19 mouse cellular contexts compared by ENCODE assay signal in genomic region chr11:104622040-104622962, GRCm38 (mm10). TPM values are rescaled to one million over a fixed set of nuclear protein-coding genes. Genes with fewer than 3 reads are reported as not detected.
A peak's percentile ranks its signal among the peaks of the same experiment; 100 is the strongest.
DNase-seq lines count a peak whose midpoint lies in the region; ATAC-seq and TF ChIP-seq lines count a peak whose summit lies in the region.
"Had no signal": no experiment of that assay in that cellular context is flagged by ENCODE, and none has a peak within 500 bp of the region (broad histone marks: within the 10 kb centered on the region; RNA-seq: fewer than 3 reads in every experiment).

No protein-coding gene starts in this region.

- H3K27me3 ChIP-seq in kidney, embryonic 14.5 days (ENCODE audit: control insufficient read depth, insufficient read depth, low read length) = no peaks in the 10 kb centered on the region; the same call in 1 of the 2 replicates
- H3K27me3 ChIP-seq in MEL (ENCODE audit: control insufficient read depth in 1 of 2, insufficient read depth in 2 of 2, low read length in 2 of 2) = no peaks in the 10 kb centered on the region
- no peaks in the 10 kb centered on the region for H3K27me3 ChIP-seq in liver, embryonic 11.5 days (replicated peaks; ENCODE audit: control insufficient read depth, insufficient read depth, low read length)
- H3K27me3 ChIP-seq in forebrain, postnatal 0 days (ENCODE audit: insufficient read depth, low read length) = no peaks in the 10 kb centered on the region
- H3K27me3 ChIP-seq: embryonic facial prominence, embryonic 13.5 days; forebrain, embryonic 12.5 days; midbrain, embryonic 12.5 days; neural tube, embryonic 13.5 days had no signal

- WGBS in kidney, embryonic 14.5 days = 47% methylated on average over 10 of the region's 12 CpGs
- 27% methylated on average over 12 of the region's 12 CpGs for WGBS in liver, embryonic 11.5 days
- WGBS in forebrain, postnatal 0 days = 47% methylated on average over 12 of the region's 12 CpGs

- no peak overlapping the region for H3K4me2 ChIP-seq in kidney, embryonic 14.5 days (replicated peaks; ENCODE audit: low read depth, low read length)
- H3K4me2 ChIP-seq in liver, embryonic 11.5 days = peak overlapping the region; percentile 28
- H3K4me2 ChIP-seq in forebrain, postnatal 0 days (ENCODE audit: low read depth) = no peak overlapping the region
- H3K4me2 ChIP-seq: embryonic facial prominence, embryonic 13.5 days; forebrain, embryonic 12.5 days; hindbrain, embryonic 12.5 days; lung, embryonic 14.5 days; midbrain, embryonic 12.5 days; neural tube, embryonic 13.5 days had no signal

- TF ChIP-seq POLR2A in MEL (IDR thresholded peaks at IDR 0.05; ENCODE audit: control insufficient read depth in 1 of 2, insufficient read depth in 1 of 2, low read depth in 1 of 2, low read length in 2 of 2, poor library complexity in 1 of 2) = no peak

- no peaks in the 10 kb centered on the region for H3K9me3 ChIP-seq in kidney, embryonic 14.5 days (ENCODE audit: control insufficient read depth, low read length)
- H3K9me3 ChIP-seq in MEL (replicated peaks; ENCODE audit: insufficient read depth, low read length) = no peaks in the 10 kb centered on the region
- no peaks in the 10 kb centered on the region for H3K9me3 ChIP-seq in liver, embryonic 11.5 days (ENCODE audit: control insufficient read depth, low read length)
- no peaks in the 10 kb centered on the region for H3K9me3 ChIP-seq in forebrain, postnatal 0 days (ENCODE audit: low read length)
- H3K9me3 ChIP-seq: embryonic facial prominence, embryonic 13.5 days; forebrain, embryonic 12.5 days; hindbrain, embryonic 12.5 days; midbrain, embryonic 12.5 days; neural tube, embryonic 13.5 days had no signal

- no peak for ATAC-seq in kidney, embryonic 14.5 days (ENCODE audit: low FRiP score, low TSS enrichment)
- ATAC-seq in liver, embryonic 11.5 days (replicated peaks; ENCODE audit: low FRiP score) = peak; percentile 76
- no peak for ATAC-seq in forebrain, postnatal 0 days

- peaks cover 9% of the 10 kb centered on the region for H3K4me1 ChIP-seq in kidney, embryonic 14.5 days (ENCODE audit: control insufficient read depth, insufficient read depth, low read length)
- peaks cover 0 to 57% of the 10 kb centered on the region in 2 experiments; a peak in 2 of 4 replicates for H3K4me1 ChIP-seq in MEL (ENCODE audit: control insufficient read depth in 1 of 2, insufficient read depth in 2 of 2, low read length in 2 of 2)
- peaks cover 58% of the 10 kb centered on the region for H3K4me1 ChIP-seq in liver, embryonic 11.5 days (replicated peaks; ENCODE audit: control insufficient read depth, insufficient read depth, low read length)
- no peaks in the 10 kb centered on the region for H3K4me1 ChIP-seq in forebrain, postnatal 0 days (ENCODE audit: insufficient read depth)

- DNase-seq in kidney, postnatal 25 days = no peak
- peak; percentile 45 for DNase-seq in MEL (ENCODE audit: low read depth, low spot score)
- no peak for DNase-seq in liver, embryonic 11.5 days (ENCODE audit: low spot score)
- DNase-seq in naive thymus-derived CD4-positive, alpha-beta T cell, adult 2 months (ENCODE audit: low read depth) = peak; percentile 26
- no peak for DNase-seq in forebrain, postnatal 0 days
- no peak for DNase-seq in layer of hippocampus, postnatal 14 days (ENCODE audit: low spot score in 2 of 2)
- no peak for DNase-seq in T-cell, adult 2 months (ENCODE audit: low spot score)
- DNase-seq: cerebellum, adult 9-11 months; heart, adult 18-20 months; kidney, adult 2 months; lung, embryonic 14.5 days; retina, postnatal 1 day; thymus, adult 18-20 months had no signal

- TF ChIP-seq RAD21 in MEL (IDR thresholded peaks at IDR 0.05; ENCODE audit: low read depth, low read length) = no peak

- peak overlapping the region; percentile 12; the same call in 1 of the 2 replicates for H3K9ac ChIP-seq in kidney, embryonic 14.5 days (ENCODE audit: low read depth, low read length)
- H3K9ac ChIP-seq in MEL (ENCODE audit: control insufficient read depth, low read depth, low read length, poor library complexity, severe bottlenecking) = no peak overlapping the region
- H3K9ac ChIP-seq in liver, embryonic 11.5 days (ENCODE audit: low read depth, low read length) = no peak overlapping the region
- no peak overlapping the region for H3K9ac ChIP-seq in forebrain, postnatal 0 days
- H3K9ac ChIP-seq: embryonic facial prominence, embryonic 13.5 days; forebrain, embryonic 12.5 days; hindbrain, embryonic 12.5 days; lung, embryonic 14.5 days; midbrain, embryonic 12.5 days; neural tube, embryonic 13.5 days had no signal

- no peaks in the 10 kb centered on the region for H3K36me3 ChIP-seq in kidney, embryonic 14.5 days (ENCODE audit: control insufficient read depth, insufficient read depth, low read length)
- peaks cover 0 to 35% of the 10 kb centered on the region in 2 experiments; a peak in 2 of 4 replicates for H3K36me3 ChIP-seq in MEL (ENCODE audit: control insufficient read depth in 1 of 2, insufficient read depth in 2 of 2, low read length in 2 of 2)
- no peaks in the 10 kb centered on the region for H3K36me3 ChIP-seq in liver, embryonic 11.5 days (ENCODE audit: control insufficient read depth, insufficient read depth, low read length)
- H3K36me3 ChIP-seq in forebrain, postnatal 0 days (ENCODE audit: insufficient read depth) = no peaks in the 10 kb centered on the region
- H3K36me3 ChIP-seq: embryonic facial prominence, embryonic 13.5 days; forebrain, embryonic 12.5 days; hindbrain, embryonic 12.5 days; midbrain, embryonic 12.5 days; neural tube, embryonic 13.5 days had no signal

- no peak overlapping the region for H3K4me3 ChIP-seq in kidney, embryonic 14.5 days (ENCODE audit: low read length)
- H3K4me3 ChIP-seq in MEL (ENCODE audit: control insufficient read depth in 1 of 2, insufficient read depth in 1 of 2, low read depth in 2 of 2, low read length in 2 of 2) = no peak overlapping the region
- H3K4me3 ChIP-seq in liver, embryonic 11.5 days (ENCODE audit: low read depth, low read length) = no peak overlapping the region
- no peak overlapping the region for H3K4me3 ChIP-seq in forebrain, postnatal 0 days (ENCODE audit: low read depth, low read length)
- H3K4me3 ChIP-seq: embryonic facial prominence, embryonic 13.5 days; forebrain, embryonic 12.5 days; hindbrain, embryonic 12.5 days; midbrain, embryonic 12.5 days; neural tube, embryonic 13.5 days had no signal

- no peaks in the 10 kb centered on the region for H3K79me2 ChIP-seq in MEL (ENCODE audit: control insufficient read depth, insufficient read depth, low read length, poor library complexity)

- TF ChIP-seq EP300 in MEL (IDR thresholded peaks at IDR 0.05; ENCODE audit: low read depth in 1 of 2, low read length in 2 of 2) = peak in 1 of 2 experiments; percentile 16; a peak in 1 of 4 replicates

- TF ChIP-seq CTCF in MEL (IDR thresholded peaks at IDR 0.05 in 2 of 3, conservative IDR thresholded peaks at IDR 0.05 in 1 of 3; ENCODE audit: control insufficient read depth in 1 of 3, insufficient read depth in 1 of 3, low read depth in 2 of 3, low read length in 3 of 3, poor library complexity in 1 of 3, severe bottlenecking in 1 of 3) = no peak
- TF ChIP-seq CTCF in forebrain, postnatal 0 days (IDR thresholded peaks at IDR 0.05; ENCODE audit: low read depth) = no peak

- H3K27ac ChIP-seq in kidney, embryonic 14.5 days (ENCODE audit: low read depth, low read length) = no peak overlapping the region
- no peak overlapping the region for H3K27ac ChIP-seq in MEL (ENCODE audit: control insufficient read depth, low read depth, low read length)
- H3K27ac ChIP-seq in liver, embryonic 11.5 days (ENCODE audit: low read depth, low read length) = no peak overlapping the region
- no peak overlapping the region for H3K27ac ChIP-seq in forebrain, postnatal 0 days (ENCODE audit: low read depth, low read length)
- H3K27ac ChIP-seq: embryonic facial prominence, embryonic 13.5 days; forebrain, embryonic 12.5 days; hindbrain, embryonic 12.5 days; midbrain, embryonic 12.5 days; neural tube, embryonic 13.5 days had no signal

TF ChIP-seq in MEL, 35 proteins besides CTCF, POLR2A, EP300 and RAD21:
- TF ChIP-seq TBP (IDR thresholded peaks at IDR 0.05; ENCODE audit: low read depth, low read length) (no peak), POLR2AphosphoS5 (IDR thresholded peaks at IDR 0.05; ENCODE audit: borderline replicate concordance, low read depth, low read length) (no peak), MAX (IDR thresholded peaks at IDR 0.05; ENCODE audit: low read length) (no peak), JUND (IDR thresholded peaks at IDR 0.05; ENCODE audit: low read depth, low read length) (no peak), RCOR1 (IDR thresholded peaks at IDR 0.05; ENCODE audit: low read depth, low read length) (0 out of 2 replicates have a peak, but pooled peaks have one; percentile 20), USF2 (IDR thresholded peaks at IDR 0.05; ENCODE audit: borderline replicate concordance in 1 of 2, insufficient read depth in 1 of 2, low read depth in 1 of 2, low read length in 2 of 2) (no peak), USF1 (IDR thresholded peaks at IDR 0.05; ENCODE audit: low read depth, low read length) (no peak), TAL1 (IDR thresholded peaks at IDR 0.05; ENCODE audit: low read length) (peak; percentile 57), MEF2A (IDR thresholded peaks at IDR 0.05; ENCODE audit: extremely low read depth, insufficient replicate concordance, low read depth, low read length, poor library complexity, severe bottlenecking) (no peak)

RNA-seq across cellular contexts. Expression of gene Itgb3, which starts 14.5 kb away (rescaled TPM):
- 0.80 and 0.85 TPM in 2 replicates for polyA plus RNA-seq in kidney, embryonic 14.5 days (2014; fragmentation: Nextera tagmentation; extraction: Ambion mirVana)
- 0.08 and 0.13 TPM in 2 replicates for total RNA-seq in MEL (2012; rRNA removed)
- under 1 TPM in 1 of 2 experiments, not detected in 1; 0.32 TPM for polyA plus RNA-seq in MEL (2012; ENCODE audit: insufficient read depth in 1 of 2, insufficient read length in 2 of 2, low read depth in 1 of 2, low replicate concordance in 2 of 2, missing spikeins in 1 of 2)
- 16.2 and 16.4 TPM in 2 replicates for polyA plus RNA-seq in liver, embryonic 11.5 days (2014; fragmentation: Nextera tagmentation; extraction: Ambion mirVana)
- 1.2 and 1.9 TPM in 2 replicates for total RNA-seq in forebrain, postnatal 0 days (2014; rRNA removed)
- 0.47 and 0.71 TPM in 2 replicates for polyA plus RNA-seq in forebrain, postnatal 0 days (2015; fragmentation: Nextera tagmentation; extraction: Ambion mirVana)
- total RNA-seq in layer of hippocampus, postnatal 14 days (2021) = 1 to 10 TPM; 2.1 to 2.5 TPM

Comparison
In these comparisons a context has a peak if more than half of its experiments do, and no peak if none do; other contexts are left out.
1. DNase-seq: peak in MEL (single experiment) and naive thymus-derived CD4-positive, alpha-beta T cell, adult 2 months (single experiment); none in kidney, postnatal 25 days (0 of 2), liver, embryonic 11.5 days (single experiment), forebrain, postnatal 0 days (single experiment), layer of hippocampus, postnatal 14 days (0 of 2) and T-cell, adult 2 months (single experiment).